Mouse (Mus musculus) C2C12 (cell line): Measurements from ENCODE around the gene Smpd2.

Source experiments
- CEBPB ChIP-seq: IDR thresholded peaks from one replicate; pipeline ENCODE4 v1.6.1; 2011; ENCODE audit warnings: low read depth, mild to moderate bottlenecking, control low read depth, moderate library complexity
- CTCF ChIP-seq: IDR thresholded peaks from one replicate; pipeline ENCODE4 v1.5.1; 2011; ENCODE audit not compliant: control insufficient read depth, insufficient read depth, insufficient read length
- MAX ChIP-seq: IDR thresholded peaks from one replicate; pipeline ENCODE4 v1.6.1; 2011; ENCODE audit warnings: mild to moderate bottlenecking, control low read depth
- USF1 ChIP-seq: IDR thresholded peaks from one replicate; pipeline ENCODE4 v1.6.1; 2011; ENCODE audit warnings: low read depth, mild to moderate bottlenecking, control low read depth, moderate library complexity

GRCm38 (mm10) chr10:41477018-41477277 lies 13.2 kb downstream of the Smpd2 start:
- TF ChIP-seq CTCF (no peak), CEBPB (no peak), MAX (no peak), USF1 (no peak)
